ENCODE assay signal across 21 mouse cellular contexts in the genomic region with DNA sequence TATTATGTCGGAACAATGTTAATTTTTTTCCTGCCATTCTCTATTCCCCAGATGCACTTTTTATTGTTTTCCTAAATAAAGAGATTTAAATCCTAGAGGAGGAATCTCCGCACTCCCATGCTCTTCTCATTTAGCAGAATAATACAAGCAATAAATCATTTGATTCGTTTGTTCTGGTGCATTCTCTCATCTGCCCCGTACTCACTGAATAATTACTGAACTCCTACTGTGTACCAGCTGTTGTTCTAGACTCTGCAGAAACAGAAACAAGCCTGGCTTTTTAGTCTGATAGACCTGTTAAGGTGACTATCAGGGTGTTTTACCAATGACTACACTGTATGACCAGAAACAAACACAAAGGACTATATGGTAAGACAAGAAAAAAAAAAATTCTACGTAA. TPM values are rescaled to one million over a fixed set of nuclear protein-coding genes. Genes with fewer than 3 reads are reported as not detected.
A peak's percentile ranks its signal among the peaks of the same experiment; 100 is the strongest.
DNase-seq lines count a peak whose midpoint lies in the region; ATAC-seq and TF ChIP-seq lines count a peak whose summit lies in the region.
"Had no signal": no experiment of that assay in that cellular context is flagged by ENCODE, and none has a peak within 500 bp of the region (broad histone marks: within the 10 kb centered on the region; RNA-seq: fewer than 3 reads in every experiment).

No protein-coding gene starts in this region.

- no peak for TF ChIP-seq CTCF in kidney, postnatal 0 days (IDR thresholded peaks at IDR 0.05; ENCODE audit: low read depth)
- TF ChIP-seq CTCF in brain, embryonic 14.5 days (IDR thresholded peaks at IDR 0.05; ENCODE audit: borderline replicate concordance, extremely low read depth, insufficient read depth, insufficient read length), result no peak

- ATAC-seq in hindbrain, embryonic 15.5 days (ENCODE audit: low FRiP score, low read depth), result peak; percentile 45; the same call in 1 of the 2 replicates
- no peak for ATAC-seq in kidney, postnatal 0 days (replicated peaks; ENCODE audit: low FRiP score, low read depth)
- ATAC-seq in neural tube, embryonic 14.5 days (ENCODE audit: low read depth), result peak; percentile 69; the same call in 1 of the 2 replicates
- ATAC-seq: activated CD4-positive, CD25-positive, alpha-beta regulatory T cell, adult 4 months; forebrain, embryonic 15.5 days; Patski had no signal

- no peak overlapping the region for H3K4me3 ChIP-seq in hindbrain, embryonic 15.5 days
- H3K4me3 ChIP-seq in hindbrain, embryonic 10.5 days, result no peak overlapping the region
- no peak overlapping the region for H3K4me3 ChIP-seq in kidney, postnatal 0 days (replicated peaks; ENCODE audit: low read depth, low read length)
- H3K4me3 ChIP-seq in neural tube, embryonic 14.5 days (ENCODE audit: low read depth, low read length), result no peak overlapping the region
- H3K4me3 ChIP-seq: embryonic facial prominence, embryonic 15.5 days; erythroblast, embryonic 14.5 days; forebrain, embryonic 10.5 days; forebrain, embryonic 15.5 days; heart, embryonic 13.5 days had no signal

- no peaks in the 10 kb centered on the region for H3K27me3 ChIP-seq in hindbrain, embryonic 15.5 days
- H3K27me3 ChIP-seq in hindbrain, embryonic 10.5 days (ENCODE audit: insufficient read depth, poor library complexity, severe bottlenecking), result no peaks in the 10 kb centered on the region
- H3K27me3 ChIP-seq in kidney, postnatal 0 days (ENCODE audit: insufficient read depth, low read length), result no peaks in the 10 kb centered on the region
- no peaks in the 10 kb centered on the region for H3K27me3 ChIP-seq in neural tube, embryonic 14.5 days (ENCODE audit: control insufficient read depth, insufficient read depth, low read length)
- H3K27me3 ChIP-seq: CH12.LX; embryonic facial prominence, embryonic 15.5 days; forebrain, embryonic 15.5 days; heart, embryonic 13.5 days; Patski had no signal

- no peaks in the 10 kb centered on the region for H3K36me3 ChIP-seq in hindbrain, embryonic 15.5 days
- no peaks in the 10 kb centered on the region for H3K36me3 ChIP-seq in hindbrain, embryonic 10.5 days
- no peaks in the 10 kb centered on the region for H3K36me3 ChIP-seq in kidney, postnatal 0 days (ENCODE audit: insufficient read depth, low read length)
- H3K36me3 ChIP-seq in neural tube, embryonic 14.5 days (ENCODE audit: control insufficient read depth, insufficient read depth, low read length), result no peaks in the 10 kb centered on the region
- H3K36me3 ChIP-seq: embryonic facial prominence, embryonic 15.5 days; forebrain, embryonic 10.5 days; forebrain, embryonic 15.5 days; heart, embryonic 13.5 days had no signal

- H3K4me1 ChIP-seq in hindbrain, embryonic 15.5 days (replicated peaks), result no peaks in the 10 kb centered on the region
- H3K4me1 ChIP-seq in hindbrain, embryonic 10.5 days (replicated peaks), result no peaks in the 10 kb centered on the region
- no peaks in the 10 kb centered on the region for H3K4me1 ChIP-seq in kidney, postnatal 0 days (replicated peaks; ENCODE audit: insufficient read depth, low read length)
- H3K4me1 ChIP-seq in neural tube, embryonic 14.5 days (ENCODE audit: control insufficient read depth, insufficient read depth, low read length), result no peaks in the 10 kb centered on the region
- H3K4me1 ChIP-seq: forebrain, embryonic 15.5 days had no signal

- H3K9ac ChIP-seq in hindbrain, embryonic 15.5 days, result no peak overlapping the region
- no peak overlapping the region for H3K9ac ChIP-seq in kidney, postnatal 0 days (ENCODE audit: low read depth, low read length)
- H3K9ac ChIP-seq in neural tube, embryonic 14.5 days (replicated peaks; ENCODE audit: low read depth, low read length), result no peak overlapping the region
- H3K9ac ChIP-seq: embryonic facial prominence, embryonic 15.5 days; forebrain, embryonic 15.5 days; heart, embryonic 13.5 days had no signal

- no peak for DNase-seq in hindbrain, embryonic 10.5 days (ENCODE audit: low spot score)
- peak; percentile 19 for DNase-seq in kidney, postnatal 0 days (ENCODE audit: low spot score)
- DNase-seq in kidney, postnatal 25 days, result no peak
- peak; percentile 41 for DNase-seq in brain, embryonic 14.5 days (ENCODE audit: low read depth)
- DNase-seq: adrenal gland, postnatal 14 days; cerebellum, adult 18-20 months; cerebellum, adult 9-11 months; cerebellum, postnatal 36 days; gastrocnemius, postnatal 36 days; heart, adult 11 months; heart, postnatal 36 days had no signal

- H3K9me3 ChIP-seq in hindbrain, embryonic 15.5 days, result no peaks in the 10 kb centered on the region
- no peaks in the 10 kb centered on the region for H3K9me3 ChIP-seq in hindbrain, embryonic 10.5 days
- H3K9me3 ChIP-seq in kidney, postnatal 0 days (replicated peaks; ENCODE audit: low read length), result no peaks in the 10 kb centered on the region
- H3K9me3 ChIP-seq in neural tube, embryonic 14.5 days (ENCODE audit: control insufficient read depth, low read length), result no peaks in the 10 kb centered on the region
- H3K9me3 ChIP-seq: embryonic facial prominence, embryonic 15.5 days; forebrain, embryonic 10.5 days; forebrain, embryonic 15.5 days; heart, embryonic 13.5 days had no signal

- no peak overlapping the region for H3K27ac ChIP-seq in hindbrain, embryonic 15.5 days (replicated peaks)
- no peak overlapping the region for H3K27ac ChIP-seq in hindbrain, embryonic 10.5 days
- no peak overlapping the region for H3K27ac ChIP-seq in kidney, postnatal 0 days
- no peak overlapping the region for H3K27ac ChIP-seq in neural tube, embryonic 14.5 days (ENCODE audit: low read depth, low read length)
- H3K27ac ChIP-seq: embryonic facial prominence, embryonic 15.5 days; forebrain, embryonic 10.5 days; forebrain, embryonic 15.5 days; heart, embryonic 13.5 days had no signal

- WGBS in hindbrain, embryonic 15.5 days, result 43% methylated on average over 5 of the region's 5 CpGs
- 79% methylated on average over 5 of the region's 5 CpGs for WGBS in hindbrain, embryonic 10.5 days
- 57% methylated on average over 5 of the region's 5 CpGs for WGBS in kidney, postnatal 0 days
- 27% methylated on average over 5 of the region's 5 CpGs for WGBS in neural tube, embryonic 14.5 days

- H3K4me2 ChIP-seq in hindbrain, embryonic 15.5 days, result no peak overlapping the region
- no peak overlapping the region for H3K4me2 ChIP-seq in kidney, postnatal 0 days (ENCODE audit: low read length)
- H3K4me2 ChIP-seq in neural tube, embryonic 14.5 days (ENCODE audit: low read depth, low read length), result no peak overlapping the region
- H3K4me2 ChIP-seq: embryonic facial prominence, embryonic 15.5 days; forebrain, embryonic 15.5 days; heart, embryonic 13.5 days had no signal

- TF ChIP-seq POLR2A in brain, embryonic 14.5 days (IDR thresholded peaks at IDR 0.05; ENCODE audit: borderline replicate concordance, extremely low read depth, insufficient read depth, insufficient read length, poor library complexity, severe bottlenecking), result no peak

RNA-seq across cellular contexts. Expression of gene Adamts20, which starts 29.7 kb away (rescaled TPM):
- polyA plus RNA-seq in hindbrain, embryonic 15.5 days (2015; fragmentation: Nextera tagmentation; extraction: Ambion mirVana), result 3.3 and 4.4 TPM in 2 replicates
- polyA plus RNA-seq in hindbrain, embryonic 10.5 days (2016; fragmentation: Nextera tagmentation; extraction: Ambion mirVana), result 1.4 and 2.6 TPM in 2 replicates
- 1.3 and 1.5 TPM in 2 replicates for polyA plus RNA-seq in kidney, postnatal 0 days (2015; fragmentation: Nextera tagmentation; extraction: Ambion mirVana)
- 4.6 and 5.0 TPM in 2 replicates for polyA plus RNA-seq in brain, embryonic 14.5 days (2012; rRNA removed)
- polyA plus RNA-seq in neural tube, embryonic 14.5 days (2014; fragmentation: Nextera tagmentation; extraction: Ambion mirVana), result 3.8 and 5.6 TPM in 2 replicates
- polyA plus RNA-seq: erythroblast, embryonic 14.5 days had no signal

Comparison
In these comparisons a context has a peak if more than half of its experiments do, and no peak if none do; other contexts are left out.
1. DNase-seq: peak in kidney, postnatal 0 days (single experiment) and brain, embryonic 14.5 days (single experiment); none in hindbrain, embryonic 10.5 days (single experiment) and kidney, postnatal 25 days (0 of 2).